Mouse (Mus musculus) limb, embryonic 14.5 days (tissue): ENCODE measurements around the gene Pard3b. TPM values are rescaled to one million over a fixed set of nuclear protein-coding genes. Genes with fewer than 3 reads are reported as not detected.

Source experiments
- ATAC-seq: fragments of 200-750 bp; cut with Nextera tagmentation; 2 replicates; pipeline ENCODE4 v1.8.0; 2017; ENCODE audit warnings: low read depth, moderate number of reproducible peaks, moderate TSS enrichment; ENCODE audit not compliant: low FRiP score
- DNase-seq: peaks from one replicate; pipeline ENCODE4 v3.0.0-alpha.2; 2015; ENCODE audit warnings: low spot score
- H3K27ac ChIP-seq: fragments of 300-500 bp; sonication (generic); replicated peaks from 2 replicates; pipeline ENCODE4 v1.5.1; 2014; ENCODE audit warnings: low read depth, mild to moderate bottlenecking, low read length, moderate library complexity, mixed read lengths
- H3K27me3 ChIP-seq: fragments of 300-500 bp; sonication (generic); 2 replicates; pipeline ENCODE4 v1.6.1; 2014; ENCODE audit warnings: low read length, mixed read lengths; ENCODE audit not compliant: control insufficient read depth, insufficient read depth
- H3K36me3 ChIP-seq: fragments of 300-500 bp; sonication (generic); 2 replicates; pipeline ENCODE4 v1.6.1; 2014; ENCODE audit warnings: mild to moderate bottlenecking, low read length, moderate library complexity, mixed read lengths; ENCODE audit not compliant: control insufficient read depth, insufficient read depth
- H3K4me1 ChIP-seq: fragments of 300-500 bp; sonication (generic); 2 replicates; pipeline ENCODE4 v1.6.1; 2014; ENCODE audit warnings: antibody characterized with exemption, low read length, mixed read lengths; ENCODE audit not compliant: control insufficient read depth, insufficient read depth
- H3K4me2 ChIP-seq: fragments of 300-500 bp; sonication (generic); replicated peaks from 2 replicates; pipeline ENCODE4 v1.6.1; 2014; ENCODE audit warnings: low read depth, mild to moderate bottlenecking, low read length, moderate library complexity; ENCODE audit not compliant: severe bottlenecking
- H3K4me3 ChIP-seq: fragments of 300-500 bp; sonication (generic); replicated peaks from 2 replicates; pipeline ENCODE4 v1.5.1; 2014; ENCODE audit warnings: low read length
- H3K9ac ChIP-seq: fragments of 300-500 bp; sonication (generic); 2 replicates; pipeline ENCODE4 v1.6.1; 2014; ENCODE audit warnings: mild to moderate bottlenecking, low read depth, low read length, moderate library complexity; ENCODE audit not compliant: severe bottlenecking
- H3K9me3 ChIP-seq: fragments of 300-500 bp; sonication (generic); 2 replicates; pipeline ENCODE4 v1.6.1; 2016; ENCODE audit warnings: low read length; ENCODE audit not compliant: control insufficient read depth
- POLR2A ChIP-seq: fragments of 200-500 bp; IDR thresholded peaks from 2 replicates; pipeline ENCODE4 v1.8.0; 2012; ENCODE audit warnings: inconsistent platforms, mild to moderate bottlenecking, moderate library complexity, borderline replicate concordance; ENCODE audit not compliant: insufficient read depth, insufficient read length; ENCODE audit errors: extremely low read depth
- whole genome bisulfite sequencing: fragments of 180-500 bp; shearing (Covaris S2); extraction: QIAGEN DNeasy Blood & Tissue Kit; methylation state at CpG from one replicate; pipeline ENCODE4 v1.1.7; 2014; 5-methylcytosine and 5-hydroxymethylcytosine counted together
- polyA plus RNA-seq, 2 experiments: library from polyadenylated mRNA; depleted of rRNA in 1 of 2; stranded (reverse) in 1 of 2; unstranded in 1 of 2; fragments of >200 nt; fragmentation: Nextera tagmentation in 1 of 2; extraction: Ambion mirVana in 1 of 2; gene quantifications; 2 replicates each; pipeline versions ENCODE4 v1.2.1 to v1.2.3; 2012 to 2014

Pard3b gene
- polyA plus RNA-seq, 2 experiments: 5.3 to 21.0 TPM

GRCm38 (mm10) chr1:62564245-62565119, 925.9 kb downstream of the Pard3b start:
- ATAC-seq: no peak
- Histone ChIP-seq H3K9ac (no peak overlapping the region), H3K9me3 (no peaks in the 10 kb centered on the region), H3K4me1 (peaks cover 6% of the 10 kb centered on the region; the same call in 1 of the 2 replicates), H3K27ac (no peak overlapping the region), H3K36me3 (no peaks in the 10 kb centered on the region), H3K27me3 (no peaks in the 10 kb centered on the region), H3K4me3 (no peak overlapping the region), H3K4me2 (no peak overlapping the region)
- TF ChIP-seq POLR2A: no peak
- DNase-seq: no peak
- 45% methylated on average over 13 of the region's 13 CpGs for WGBS

DNA sequence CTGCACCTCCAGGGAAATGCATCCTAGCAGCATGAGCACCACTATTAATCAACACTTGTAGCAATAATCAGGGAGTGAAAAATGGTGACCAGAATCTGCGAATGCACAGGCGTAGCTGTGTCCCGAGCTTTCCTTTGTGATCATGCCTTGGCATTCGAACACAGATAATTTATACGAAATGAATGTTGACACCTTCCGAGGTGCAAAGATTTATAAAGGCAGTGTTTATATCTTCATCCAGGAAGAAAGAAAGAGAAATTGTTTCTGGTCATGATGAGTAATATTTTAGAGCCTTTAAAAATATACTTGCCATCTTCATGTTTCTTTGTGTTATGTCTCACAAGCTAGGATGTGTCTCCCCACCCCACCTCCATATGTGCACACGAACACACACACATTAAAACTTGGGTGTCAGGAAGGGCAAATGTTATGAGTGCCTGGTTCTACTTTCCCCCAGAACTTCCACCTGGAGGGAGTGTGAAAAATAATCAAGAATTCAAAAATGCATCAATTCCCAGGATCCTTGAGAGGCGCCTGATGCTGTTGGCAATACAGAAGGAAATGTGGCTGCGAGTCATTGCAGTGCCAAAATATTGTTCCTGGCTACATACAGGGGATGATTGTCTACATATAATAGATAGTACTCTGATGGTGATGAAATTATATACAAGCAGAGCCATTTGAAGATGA, 926.6 kb downstream of the Pard3b start:
- ATAC-seq (no peak), DNase-seq (no peak)
- H3K36me3 ChIP-seq: no peaks in the 10 kb centered on the region
- H3K9ac ChIP-seq: no peak overlapping the region
- peaks cover 6% of the 10 kb centered on the region; the same call in 1 of the 2 replicates for H3K4me1 ChIP-seq
- TF ChIP-seq POLR2A: no peak
- no peak overlapping the region for H3K4me2 ChIP-seq
- H3K4me3 ChIP-seq: no peak overlapping the region
- 73% methylated on average over 9 of the region's 9 CpGs for WGBS
- H3K27me3 ChIP-seq: no peaks in the 10 kb centered on the region
- H3K9me3 ChIP-seq: no peaks in the 10 kb centered on the region
- H3K27ac ChIP-seq: no peak overlapping the region

DNA sequence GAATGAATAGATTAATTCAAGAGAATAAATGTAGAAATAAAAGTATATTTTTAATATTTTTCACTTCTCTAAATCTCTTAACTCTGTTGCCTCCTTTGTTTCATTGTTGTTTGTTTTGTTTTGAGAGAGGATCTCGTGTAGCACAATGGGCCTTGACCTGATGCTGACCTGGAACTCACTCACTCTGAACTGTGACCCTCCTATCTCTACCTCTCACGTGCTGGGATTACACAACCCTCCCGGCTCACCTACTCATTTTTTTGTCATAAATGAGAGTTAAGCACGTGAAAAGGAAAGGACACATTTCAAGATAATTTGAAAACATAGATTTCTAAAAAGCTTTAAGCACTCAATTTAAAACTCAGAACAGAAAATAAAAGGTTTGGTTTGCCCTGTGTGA, 928.0 kb downstream of the Pard3b start:
- H3K9ac ChIP-seq: no peak overlapping the region
- no peaks in the 10 kb centered on the region for H3K27me3 ChIP-seq
- H3K27ac ChIP-seq: no peak overlapping the region
- WGBS: 43% methylated on average over 4 of the region's 4 CpGs
- H3K4me3 ChIP-seq: no peak overlapping the region
- DNase-seq (no peak), ATAC-seq (no peak)
- no peak overlapping the region for H3K4me2 ChIP-seq
- H3K4me1 ChIP-seq: peaks cover 6% of the 10 kb centered on the region; the same call in 1 of the 2 replicates
- no peaks in the 10 kb centered on the region for H3K9me3 ChIP-seq
- no peaks in the 10 kb centered on the region for H3K36me3 ChIP-seq
- TF ChIP-seq POLR2A: no peak

DNA sequence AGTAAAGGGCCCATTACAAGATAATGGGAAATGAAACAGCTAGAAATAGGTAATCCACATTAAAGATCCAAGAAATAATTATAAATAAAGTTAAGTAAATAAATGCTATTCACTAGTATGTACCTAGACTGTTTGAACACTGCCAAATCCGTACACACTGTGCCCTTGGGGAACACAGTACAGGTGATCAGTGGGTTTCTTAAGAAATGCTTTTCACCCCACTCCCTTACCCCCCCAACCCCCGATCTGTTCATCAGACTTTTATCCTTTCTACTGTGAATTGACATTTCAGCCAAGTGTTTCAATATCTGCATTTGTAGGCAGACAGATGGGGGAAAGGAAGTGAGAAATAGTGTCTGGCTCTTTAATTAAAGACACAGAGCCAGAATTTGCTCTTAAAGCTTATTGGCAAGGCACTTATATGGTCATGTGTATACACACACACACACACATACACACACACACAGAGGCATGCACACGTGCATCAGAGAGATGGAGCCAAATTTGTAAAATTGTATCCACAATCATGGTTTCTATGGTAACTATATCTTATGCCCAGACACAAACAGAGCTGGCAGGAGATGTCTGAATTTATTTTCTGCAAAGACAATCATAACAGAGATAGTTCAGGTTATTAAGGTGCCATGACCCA, 938.4 kb downstream of the Pard3b start:
- no peak overlapping the region for H3K27ac ChIP-seq
- peaks cover 11% of the 10 kb centered on the region for H3K4me1 ChIP-seq
- H3K4me3 ChIP-seq: no peak overlapping the region
- H3K9ac ChIP-seq: no peak overlapping the region
- H3K36me3 ChIP-seq: no peaks in the 10 kb centered on the region
- no peaks in the 10 kb centered on the region for H3K9me3 ChIP-seq
- H3K4me2 ChIP-seq: no peak overlapping the region
- no peak for ATAC-seq
- 74% methylated on average over 3 of the region's 3 CpGs for WGBS
- H3K27me3 ChIP-seq: no peaks in the 10 kb centered on the region
- no peak for TF ChIP-seq POLR2A
- DNase-seq: no peak

GRCm38 (mm10) chr1:62579024-62579765, 940.6 kb downstream of the Pard3b start:
- Histone ChIP-seq H3K9me3 (no peaks in the 10 kb centered on the region), H3K4me2 (no peak overlapping the region), H3K9ac (no peak overlapping the region), H3K4me3 (no peak overlapping the region), H3K27ac (no peak overlapping the region), H3K27me3 (no peaks in the 10 kb centered on the region), H3K36me3 (no peaks in the 10 kb centered on the region), H3K4me1 (peaks cover 11% of the 10 kb centered on the region)
- no peak for DNase-seq
- no peak for ATAC-seq
- 66% methylated on average over 7 of the region's 7 CpGs for WGBS
- TF ChIP-seq POLR2A: no peak
